Mouse (Mus musculus) heart, embryonic 16.5 days (tissue): ENCODE results near the gene Fmc1. TPM values are rescaled to one million over a fixed set of nuclear protein-coding genes. Genes with fewer than 3 reads are reported as not detected.
A peak's percentile ranks its signal among the peaks of the same experiment; 100 is the strongest.
"Not testable (repeated sequence)": the region's sequence is repeated elsewhere in the genome, so short reads cannot be mapped to it uniquely, and the experiment has no call there.

Experiments used
- ATAC-seq: fragments of 200-750 bp; cut with Nextera tagmentation; replicated peaks from 2 replicates; pipeline ENCODE4 v1.8.0; 2017; ENCODE audit warnings: moderate number of reproducible peaks; ENCODE audit not compliant: insufficient read depth, low FRiP score; ENCODE audit errors: extremely low read depth
- H3K27ac ChIP-seq: fragments of 300-500 bp; sonication (generic); 2 replicates; pipeline ENCODE4 v1.5.1; 2014; ENCODE audit warnings: mild to moderate bottlenecking, low read length, control low read depth, moderate library complexity
- H3K27me3 ChIP-seq: fragments of 300-500 bp; sonication (generic); 2 replicates; pipeline ENCODE4 v1.6.1; 2014; ENCODE audit warnings: low read length, mixed read lengths; ENCODE audit not compliant: control insufficient read depth, insufficient read depth
- H3K36me3 ChIP-seq: fragments of 300-500 bp; sonication (generic); 2 replicates; pipeline ENCODE4 v1.6.1; 2014; ENCODE audit not compliant: control insufficient read depth, insufficient read depth
- H3K4me1 ChIP-seq: fragments of 300-500 bp; sonication (generic); 2 replicates; pipeline ENCODE4 v1.6.1; 2014; ENCODE audit warnings: low read length, mixed read lengths; ENCODE audit not compliant: control insufficient read depth, insufficient read depth
- H3K4me2 ChIP-seq: fragments of 300-500 bp; sonication (generic); 2 replicates; pipeline ENCODE4 v1.6.1; 2014; ENCODE audit warnings: low read depth, mild to moderate bottlenecking, control low read depth, low read length
- H3K4me3 ChIP-seq: fragments of 300-500 bp; sonication (generic); 2 replicates; pipeline ENCODE4 v1.5.1; 2014; ENCODE audit warnings: mild to moderate bottlenecking, control low read depth, low read length
- H3K9ac ChIP-seq: fragments of 300-500 bp; sonication (generic); 2 replicates; pipeline ENCODE4 v1.6.1; 2014; ENCODE audit warnings: low read length, control low read depth
- H3K9me3 ChIP-seq: fragments of 300-500 bp; sonication (generic); replicated peaks from 2 replicates; pipeline ENCODE4 v1.6.1; 2016; ENCODE audit warnings: low read length; ENCODE audit not compliant: control insufficient read depth
- WGBS: fragments of 180-500 bp; shearing (Covaris S2); extraction: QIAGEN DNeasy Blood & Tissue Kit; methylation state at CpG from one replicate; pipeline ENCODE4 v1.1.7; 2014; 5-methylcytosine and 5-hydroxymethylcytosine counted together
- polyA plus RNA-seq: library from polyadenylated mRNA; unstranded; fragments of >200 nt; fragmentation: Nextera tagmentation; extraction: Ambion mirVana; gene quantifications from 2 replicates; pipeline ENCODE4 v1.2.1, GENCODE M21; 2015

The Fmc1 gene
- polyA plus RNA-seq, 1 experiment from 2014 or later, result 276 TPM

- Histone ChIP-seq H3K27me3 (no peaks in the 10 kb centered on the region), H3K4me2 (peak overlapping the region; percentile 82), H3K9ac (peak overlapping the region; percentile 81), H3K4me3 (peak overlapping the region; percentile 97), H3K9me3 (no peaks in the 10 kb centered on the region), H3K36me3 (no peaks in the 10 kb centered on the region), H3K27ac (peak overlapping the region; percentile 100), H3K4me1 (peaks cover 10% of the 10 kb centered on the region; the same call in 1 of the 2 replicates)
- ATAC-seq, result peak; percentile 7
- WGBS, result 8% methylated on average over 25 of the region's 25 CpGs
Observed at GRCm38 (mm10) chr6:38532500-38533420, 542 bp upstream of the Fmc1 start.

GRCm38 (mm10) chr6:38534640-38535365, 1.5 kb downstream of the Fmc1 start:
- under 1% methylated on average over 53 of the region's 53 CpGs for WGBS

GRCm38 (mm10) chr6:38535366-38535690, 2.0 kb downstream of the Fmc1 start:
- no peak for ATAC-seq
- no peaks in the 10 kb centered on the region for H3K9me3 ChIP-seq
- H3K4me3 ChIP-seq, result peak overlapping the region; percentile 97
- H3K4me1 ChIP-seq, result peaks cover 10% of the 10 kb centered on the region; the same call in 1 of the 2 replicates
- H3K9ac ChIP-seq, result peak overlapping the region; percentile 98
- no peaks in the 10 kb centered on the region for H3K27me3 ChIP-seq
- peak overlapping the region; percentile 62 for H3K4me2 ChIP-seq
- H3K27ac ChIP-seq, result peak overlapping the region; percentile 100
- peaks cover 10% of the 10 kb centered on the region; the same call in 1 of the 2 replicates for H3K36me3 ChIP-seq
- under 1% methylated on average over 9 of the region's 9 CpGs for WGBS

More at GRCm38 (mm10) chr6:38534640-38535365, 1.5 kb downstream of the Fmc1 start:
- H3K4me1 ChIP-seq, result peaks cover 10% of the 10 kb centered on the region; the same call in 1 of the 2 replicates
- H3K4me2 ChIP-seq, result peak overlapping the region; percentile 62
- peaks cover 6% of the 10 kb centered on the region; the same call in 1 of the 2 replicates for H3K36me3 ChIP-seq
- ATAC-seq, result peak; percentile 80
- no peaks in the 10 kb centered on the region for H3K27me3 ChIP-seq
- peak overlapping the region; percentile 98 for H3K9ac ChIP-seq
- H3K4me3 ChIP-seq, result peak overlapping the region; percentile 97
- H3K9me3 ChIP-seq, result no peaks in the 10 kb centered on the region
- H3K27ac ChIP-seq, result peak overlapping the region; percentile 100

GRCm38 (mm10) chr6:38535788-38536187, 2.5 kb downstream of the Fmc1 start:
- H3K27ac ChIP-seq, result no peak overlapping the region

GRCm38 (mm10) chr6:38544141-38544540, 10.8 kb downstream of the Fmc1 start:
- WGBS, result 93% methylated on average over 4 of the region's 5 CpGs
- not testable (repeated sequence) for H3K9me3 ChIP-seq, ATAC-seq

More at GRCm38 (mm10) chr6:38535788-38536187, 2.5 kb downstream of the Fmc1 start:
- Histone ChIP-seq H3K4me1 (peaks cover 10% of the 10 kb centered on the region; the same call in 1 of the 2 replicates), H3K4me2 (peak overlapping the region; percentile 62), H3K9ac (peak overlapping the region; percentile 98), H3K36me3 (peaks cover 10% of the 10 kb centered on the region; the same call in 1 of the 2 replicates), H3K4me3 (peak overlapping the region; percentile 97), H3K27me3 (no peaks in the 10 kb centered on the region), H3K9me3 (no peaks in the 10 kb centered on the region)
- WGBS, result 77% methylated on average over 1 of the region's 1 CpGs
- ATAC-seq, result no peak

GRCm38 (mm10) chr6:38547005-38547404, 13.7 kb downstream of the Fmc1 start:
- H3K9ac ChIP-seq, H3K4me1 ChIP-seq, ATAC-seq, H3K4me2 ChIP-seq, H3K27me3 ChIP-seq, H3K4me3 ChIP-seq, H3K27ac ChIP-seq, H3K36me3 ChIP-seq, H3K9me3 ChIP-seq: not testable (repeated sequence)
- 93% methylated on average over 2 of the region's 2 CpGs for WGBS

More at GRCm38 (mm10) chr6:38544141-38544540, 10.8 kb downstream of the Fmc1 start:
- not testable (repeated sequence) for H3K9ac ChIP-seq, H3K4me3 ChIP-seq, H3K36me3 ChIP-seq, H3K27ac ChIP-seq, H3K4me2 ChIP-seq, H3K27me3 ChIP-seq, H3K4me1 ChIP-seq

GRCm38 (mm10) chr6:38547707-38548106, 14.4 kb downstream of the Fmc1 start:
- WGBS, result 35% methylated on average over 1 of the region's 1 CpGs
- no peak overlapping the region for H3K4me3 ChIP-seq
- no peaks in the 10 kb centered on the region for H3K9me3 ChIP-seq
- H3K4me1 ChIP-seq, result peaks cover 8% of the 10 kb centered on the region
- no peaks in the 10 kb centered on the region for H3K36me3 ChIP-seq
- peak overlapping the region; percentile 72 for H3K27ac ChIP-seq
- H3K27me3 ChIP-seq, result no peaks in the 10 kb centered on the region
- H3K9ac ChIP-seq, result no peak overlapping the region
- H3K4me2 ChIP-seq, result no peak overlapping the region
- ATAC-seq, result no peak

GRCm38 (mm10) chr6:38548595-38548994, 15.3 kb downstream of the Fmc1 start:
- whole genome bisulfite sequencing, result 95% methylated on average over 7 of the region's 7 CpGs
- not testable (repeated sequence) for H3K27me3 ChIP-seq, H3K36me3 ChIP-seq, H3K9ac ChIP-seq, H3K4me2 ChIP-seq, H3K27ac ChIP-seq, H3K4me3 ChIP-seq, ATAC-seq, H3K9me3 ChIP-seq, H3K4me1 ChIP-seq
